Mouse (Mus musculus) stomach, postnatal 0 days (tissue): ENCODE results near the gene Fxr2.

Experiments
- CTCF ChIP-seq: IDR thresholded peaks from 2 replicates; pipeline ENCODE4 v1.5.1; 2016; ENCODE audit warnings: antibody characterized with exemption, low read depth, mild to moderate bottlenecking, moderate library complexity
- EP300 ChIP-seq: optimal IDR thresholded peaks from 2 replicates; pipeline ENCODE3; 2016; ENCODE audit warnings: antibody characterized with exemption

GRCm38 (mm10) chr11:69680136-69680855, 47.5 kb downstream of the Fxr2 start:
- TF ChIP-seq CTCF = no peak
- no peak for TF ChIP-seq EP300
